Mouse (Mus musculus): ENCODE measurements around the gene Sirt4. TPM values are rescaled to one million over a fixed set of nuclear protein-coding genes. Genes with fewer than 3 reads are reported as not detected.
A peak's percentile ranks its signal among the peaks of the same experiment; 100 is the strongest.

The Sirt4 gene
- polyA plus RNA-seq, 1 experiment from 2014 or later = 23.5 TPM

GRCm38 (mm10) chr5:115486726-115487125 is 2.2 kb upstream of the Sirt4 start:
- H3K4me3 ChIP-seq (ENCODE audit: low read depth, low read length) = no peak overlapping the region
- no peak for ATAC-seq (ENCODE audit: insufficient number of reproducible peaks, insufficient read depth, low FRiP score, low read depth)
- H3K9me3 ChIP-seq (ENCODE audit: control insufficient read depth, low read depth, low read length) = no peaks in the 10 kb centered on the region
- no peaks in the 10 kb centered on the region for H3K36me3 ChIP-seq (ENCODE audit: control insufficient read depth, insufficient read depth, low read length)
- peaks cover 15% of the 10 kb centered on the region; the same call in 1 of the 2 replicates for H3K4me1 ChIP-seq (ENCODE audit: control insufficient read depth, insufficient read depth, low read length)
- H3K9ac ChIP-seq (replicated peaks; ENCODE audit: low read depth, low read length) = no peak overlapping the region
- no peak overlapping the region for H3K4me2 ChIP-seq (replicated peaks; ENCODE audit: low read depth, low read length)
- H3K27me3 ChIP-seq (ENCODE audit: control insufficient read depth, insufficient read depth, low read length) = no peaks in the 10 kb centered on the region
- WGBS = 54% methylated on average over 4 of the region's 4 CpGs
- no peak overlapping the region for H3K27ac ChIP-seq (ENCODE audit: low read length)

- H3K27ac ChIP-seq (ENCODE audit: low read length) = no peak overlapping the region
- H3K9ac ChIP-seq (replicated peaks; ENCODE audit: low read depth, low read length) = no peak overlapping the region
- peaks cover 6% of the 10 kb centered on the region; the same call in 1 of the 2 replicates for H3K4me1 ChIP-seq (ENCODE audit: control insufficient read depth, insufficient read depth, low read length)
- WGBS = 84% methylated on average over 17 of the region's 18 CpGs
- H3K9me3 ChIP-seq (ENCODE audit: control insufficient read depth, low read depth, low read length) = no peaks in the 10 kb centered on the region
- no peak for ATAC-seq (ENCODE audit: insufficient number of reproducible peaks, insufficient read depth, low FRiP score, low read depth)
- H3K36me3 ChIP-seq (ENCODE audit: control insufficient read depth, insufficient read depth, low read length) = no peaks in the 10 kb centered on the region
- no peaks in the 10 kb centered on the region for H3K27me3 ChIP-seq (ENCODE audit: control insufficient read depth, insufficient read depth, low read length)
- no peak overlapping the region for H3K4me2 ChIP-seq (replicated peaks; ENCODE audit: low read depth, low read length)
- H3K4me3 ChIP-seq (ENCODE audit: low read depth, low read length) = no peak overlapping the region
Measured at GRCm38 (mm10) chr5:115485489-115486205, 1.1 kb upstream of the Sirt4 start.

- Histone ChIP-seq H3K4me1 (ENCODE audit: control insufficient read depth, insufficient read depth, low read length) (peaks cover 5% of the 10 kb centered on the region; the same call in 1 of the 2 replicates), H3K4me3 (ENCODE audit: low read depth, low read length) (peak overlapping the region; percentile 31; the same call in 1 of the 2 replicates), H3K9ac (replicated peaks; ENCODE audit: low read depth, low read length) (peak overlapping the region; percentile 2; the same call in 1 of the 2 replicates), H3K27ac (ENCODE audit: low read length) (no peak overlapping the region), H3K9me3 (ENCODE audit: control insufficient read depth, low read depth, low read length) (no peaks in the 10 kb centered on the region), H3K4me2 (replicated peaks; ENCODE audit: low read depth, low read length) (peak overlapping the region; percentile 62), H3K27me3 (ENCODE audit: control insufficient read depth, insufficient read depth, low read length) (no peaks in the 10 kb centered on the region), H3K36me3 (ENCODE audit: control insufficient read depth, insufficient read depth, low read length) (no peaks in the 10 kb centered on the region)
- ATAC-seq (ENCODE audit: insufficient number of reproducible peaks, insufficient read depth, low FRiP score, low read depth) = no peak
- 63% methylated on average over 5 of the region's 5 CpGs for WGBS
Measured at GRCm38 (mm10) chr5:115484996-115485395, 471 bp upstream of the Sirt4 start.

GRCm38 (mm10) chr5:115483385-115483784 is 1.1 kb downstream of the Sirt4 start:
- 0 out of 2 replicates have a peak overlapping the region, but pooled peaks have one; percentile 62 for H3K4me2 ChIP-seq (replicated peaks; ENCODE audit: low read depth, low read length)

GRCm38 (mm10) chr5:115482390-115483265 is 1.9 kb downstream of the Sirt4 start:
- no peaks in the 10 kb centered on the region for H3K9me3 ChIP-seq (ENCODE audit: control insufficient read depth, low read depth, low read length)
- H3K4me3 ChIP-seq (ENCODE audit: low read depth, low read length) = no peak overlapping the region
- H3K9ac ChIP-seq (replicated peaks; ENCODE audit: low read depth, low read length) = no peak overlapping the region
- 0 out of 2 replicates have a peak overlapping the region, but pooled peaks have one; percentile 10 for H3K4me2 ChIP-seq (replicated peaks; ENCODE audit: low read depth, low read length)
- H3K36me3 ChIP-seq (ENCODE audit: control insufficient read depth, insufficient read depth, low read length) = peaks cover 5% of the 10 kb centered on the region; the same call in 1 of the 2 replicates
- H3K27me3 ChIP-seq (ENCODE audit: control insufficient read depth, insufficient read depth, low read length) = no peaks in the 10 kb centered on the region
- no peak overlapping the region for H3K27ac ChIP-seq (ENCODE audit: low read length)
- peaks cover 5% of the 10 kb centered on the region; the same call in 1 of the 2 replicates for H3K4me1 ChIP-seq (ENCODE audit: control insufficient read depth, insufficient read depth, low read length)
- no peak for ATAC-seq (ENCODE audit: insufficient number of reproducible peaks, insufficient read depth, low FRiP score, low read depth)
- 45% methylated on average over 38 of the region's 38 CpGs for WGBS

More at GRCm38 (mm10) chr5:115483385-115483784, 1.1 kb downstream of the Sirt4 start:
- Histone ChIP-seq H3K4me3 (ENCODE audit: low read depth, low read length) (no peak overlapping the region), H3K9me3 (ENCODE audit: control insufficient read depth, low read depth, low read length) (no peaks in the 10 kb centered on the region), H3K4me1 (ENCODE audit: control insufficient read depth, insufficient read depth, low read length) (peaks cover 5% of the 10 kb centered on the region; the same call in 1 of the 2 replicates), H3K9ac (replicated peaks; ENCODE audit: low read depth, low read length) (no peak overlapping the region), H3K36me3 (ENCODE audit: control insufficient read depth, insufficient read depth, low read length) (peaks cover 5% of the 10 kb centered on the region; the same call in 1 of the 2 replicates), H3K27me3 (ENCODE audit: control insufficient read depth, insufficient read depth, low read length) (no peaks in the 10 kb centered on the region), H3K27ac (ENCODE audit: low read length) (no peak overlapping the region)
- 44% methylated on average over 6 of the region's 6 CpGs for WGBS
- no peak for ATAC-seq (ENCODE audit: insufficient number of reproducible peaks, insufficient read depth, low FRiP score, low read depth)

GRCm38 (mm10) chr5:115480101-115480500 is 4.4 kb downstream of the Sirt4 start:
- H3K27ac ChIP-seq (ENCODE audit: low read length) = no peak overlapping the region
- H3K36me3 ChIP-seq (ENCODE audit: control insufficient read depth, insufficient read depth, low read length) = peaks cover 5% of the 10 kb centered on the region; the same call in 1 of the 2 replicates
- ATAC-seq (ENCODE audit: insufficient number of reproducible peaks, insufficient read depth, low FRiP score, low read depth) = no peak
- no peak overlapping the region for H3K4me3 ChIP-seq (ENCODE audit: low read depth, low read length)
- no peaks in the 10 kb centered on the region for H3K27me3 ChIP-seq (ENCODE audit: control insufficient read depth, insufficient read depth, low read length)
- WGBS = 25% methylated on average over 27 of the region's 27 CpGs
- H3K4me2 ChIP-seq (replicated peaks; ENCODE audit: low read depth, low read length) = peak overlapping the region; percentile 29; the same call in 1 of the 2 replicates
- H3K9me3 ChIP-seq (ENCODE audit: control insufficient read depth, low read depth, low read length) = no peaks in the 10 kb centered on the region
- peaks cover 5% of the 10 kb centered on the region; the same call in 1 of the 2 replicates for H3K4me1 ChIP-seq (ENCODE audit: control insufficient read depth, insufficient read depth, low read length)
- no peak overlapping the region for H3K9ac ChIP-seq (replicated peaks; ENCODE audit: low read depth, low read length)

- Histone ChIP-seq H3K9ac (replicated peaks; ENCODE audit: low read depth, low read length) (no peak overlapping the region), H3K4me2 (replicated peaks; ENCODE audit: low read depth, low read length) (no peak overlapping the region), H3K27ac (ENCODE audit: low read length) (no peak overlapping the region), H3K36me3 (ENCODE audit: control insufficient read depth, insufficient read depth, low read length) (peaks cover 5% of the 10 kb centered on the region; the same call in 1 of the 2 replicates), H3K4me3 (ENCODE audit: low read depth, low read length) (no peak overlapping the region), H3K4me1 (ENCODE audit: control insufficient read depth, insufficient read depth, low read length) (peaks cover 2% of the 10 kb centered on the region; the same call in 1 of the 2 replicates), H3K27me3 (ENCODE audit: control insufficient read depth, insufficient read depth, low read length) (no peaks in the 10 kb centered on the region), H3K9me3 (ENCODE audit: control insufficient read depth, low read depth, low read length) (no peaks in the 10 kb centered on the region)
- WGBS = 51% methylated on average over 15 of the region's 15 CpGs
- no peak for ATAC-seq (ENCODE audit: insufficient number of reproducible peaks, insufficient read depth, low FRiP score, low read depth)
Measured at GRCm38 (mm10) chr5:115479561-115479960, 5.0 kb downstream of the Sirt4 start.

- WGBS = 30% methylated on average over 12 of the region's 12 CpGs
- Histone ChIP-seq H3K4me2 (replicated peaks; ENCODE audit: low read depth, low read length) (peak overlapping the region; percentile 49), H3K27me3 (ENCODE audit: control insufficient read depth, insufficient read depth, low read length) (no peaks in the 10 kb centered on the region), H3K9ac (replicated peaks; ENCODE audit: low read depth, low read length) (no peak overlapping the region), H3K27ac (ENCODE audit: low read length) (no peak overlapping the region), H3K9me3 (ENCODE audit: control insufficient read depth, low read depth, low read length) (no peaks in the 10 kb centered on the region), H3K36me3 (ENCODE audit: control insufficient read depth, insufficient read depth, low read length) (peaks cover 5% of the 10 kb centered on the region; the same call in 1 of the 2 replicates), H3K4me1 (ENCODE audit: control insufficient read depth, insufficient read depth, low read length) (no peaks in the 10 kb centered on the region), H3K4me3 (ENCODE audit: low read depth, low read length) (peak overlapping the region; percentile 22)
- peak; percentile 42; the same call in 1 of the 2 replicates for ATAC-seq (ENCODE audit: insufficient number of reproducible peaks, insufficient read depth, low FRiP score, low read depth)
Measured at GRCm38 (mm10) chr5:115476107-115476727, 8.3 kb downstream of the Sirt4 start.

Data from stomach, embryonic 14.5 days (tissue).